Mouse (Mus musculus) embryonic facial prominence, embryonic 15.5 days (tissue): ENCODE measurements around the gene Rwdd1. TPM values are rescaled to one million over a fixed set of nuclear protein-coding genes. Genes with fewer than 3 reads are reported as not detected.
"Not testable (repeated sequence)": the region's sequence is repeated elsewhere in the genome, so short reads cannot be mapped to it uniquely, and the experiment has no call there.

Experiments used
- ATAC-seq: fragments of 200-750 bp; cut with Nextera tagmentation; 2 replicates; pipeline ENCODE4 v1.8.0; 2017; ENCODE audit warnings: low read depth, moderate TSS enrichment; ENCODE audit not compliant: insufficient number of reproducible peaks, low FRiP score, low TSS enrichment
- H3K27ac ChIP-seq: fragments of 300-500 bp; sonication (generic); replicated peaks from 2 replicates; pipeline ENCODE4 v1.5.1; 2015; ENCODE audit warnings: mild to moderate bottlenecking, inconsistent platforms
- H3K27me3 ChIP-seq: fragments of 300-500 bp; sonication (generic); 2 replicates; pipeline ENCODE4 v1.6.1; 2015; ENCODE audit warnings: inconsistent platforms
- H3K36me3 ChIP-seq: fragments of 300-500 bp; sonication (generic); 2 replicates; pipeline ENCODE4 v1.6.1; 2015; ENCODE audit warnings: mild to moderate bottlenecking, inconsistent platforms
- H3K4me1 ChIP-seq: fragments of 300-500 bp; sonication (generic); 2 replicates; pipeline ENCODE4 v1.6.1; 2015; ENCODE audit warnings: inconsistent platforms
- H3K4me2 ChIP-seq: fragments of 300-500 bp; sonication (generic); replicated peaks from 2 replicates; pipeline ENCODE4 v1.6.1; 2015; ENCODE audit warnings: mild to moderate bottlenecking, inconsistent platforms
- H3K4me3 ChIP-seq: fragments of 300-500 bp; sonication (generic); replicated peaks from 2 replicates; pipeline ENCODE4 v1.5.1; 2015; ENCODE audit warnings: mild to moderate bottlenecking, inconsistent platforms
- H3K9ac ChIP-seq: fragments of 300-500 bp; sonication (generic); 2 replicates; pipeline ENCODE4 v1.6.1; 2015; ENCODE audit warnings: inconsistent platforms
- H3K9me3 ChIP-seq: fragments of 300-500 bp; sonication (generic); replicated peaks from 2 replicates; pipeline ENCODE4 v1.6.1; 2016; ENCODE audit warnings: inconsistent platforms
- WGBS: fragments of 180-500 bp; shearing (Covaris S2); methylation state at CpG from one replicate; pipeline ENCODE4 v1.1.7; 2015; 5-methylcytosine and 5-hydroxymethylcytosine counted together
- polyA plus RNA-seq: library from polyadenylated mRNA; unstranded; fragments of >200 nt; fragmentation: Nextera tagmentation; extraction: Ambion mirVana; gene quantifications from 2 replicates; pipeline ENCODE4 v1.2.1, GENCODE M21; 2015

Rwdd1 gene
- polyA plus RNA-seq, 1 experiment from 2014 or later = 113 TPM

- no peak for ATAC-seq
- H3K36me3 ChIP-seq = peaks cover 65% of the 10 kb centered on the region
- H3K9ac ChIP-seq = no peak overlapping the region
- H3K4me2 ChIP-seq = no peak overlapping the region
- H3K4me1 ChIP-seq = no peaks in the 10 kb centered on the region
- no peaks in the 10 kb centered on the region for H3K9me3 ChIP-seq
- H3K27ac ChIP-seq = no peak overlapping the region
- no peak overlapping the region for H3K4me3 ChIP-seq
- no peaks in the 10 kb centered on the region for H3K27me3 ChIP-seq
Measured at GRCm38 (mm10) chr10:33998397-33998796, 21.0 kb downstream of the Rwdd1 start.

GRCm38 (mm10) chr10:33996686-33997085 lies 22.7 kb downstream of the Rwdd1 start:
- H3K27ac ChIP-seq, H3K4me1 ChIP-seq, H3K27me3 ChIP-seq, H3K4me3 ChIP-seq, ATAC-seq, H3K9ac ChIP-seq, H3K4me2 ChIP-seq, H3K9me3 ChIP-seq: not testable (repeated sequence)
- peaks cover 68% of the 10 kb centered on the region for H3K36me3 ChIP-seq
- WGBS = 90% methylated on average over 6 of the region's 8 CpGs

DNA sequence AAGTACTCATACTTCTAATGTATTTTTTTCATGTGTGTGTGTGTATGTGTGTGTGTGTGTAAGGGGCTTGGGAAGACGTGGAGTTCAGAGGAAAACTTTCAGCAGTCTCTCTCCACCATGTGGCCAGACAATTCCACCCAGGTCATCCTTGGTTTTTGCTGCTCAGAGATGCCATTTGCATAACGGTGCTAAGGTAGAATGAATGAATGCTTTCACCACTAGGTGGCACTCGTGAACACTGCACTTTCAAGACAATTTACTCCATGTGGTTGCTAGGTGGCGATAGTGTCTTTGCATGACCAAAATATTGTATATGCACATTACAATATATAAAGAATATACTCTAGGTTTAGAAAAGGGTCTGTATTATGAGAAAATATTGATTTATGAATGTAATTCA lies 32.7 kb downstream of the Rwdd1 start:
- 13% methylated on average over 4 of the region's 4 CpGs for WGBS
- Histone ChIP-seq H3K4me1 (no peaks in the 10 kb centered on the region), H3K9ac (no peak overlapping the region), H3K27me3 (no peaks in the 10 kb centered on the region), H3K4me2 (no peak overlapping the region), H3K9me3 (no peaks in the 10 kb centered on the region), H3K36me3 (peaks cover 7% of the 10 kb centered on the region; the same call in 1 of the 2 replicates), H3K27ac (no peak overlapping the region), H3K4me3 (no peak overlapping the region)
- ATAC-seq = no peak

DNA sequence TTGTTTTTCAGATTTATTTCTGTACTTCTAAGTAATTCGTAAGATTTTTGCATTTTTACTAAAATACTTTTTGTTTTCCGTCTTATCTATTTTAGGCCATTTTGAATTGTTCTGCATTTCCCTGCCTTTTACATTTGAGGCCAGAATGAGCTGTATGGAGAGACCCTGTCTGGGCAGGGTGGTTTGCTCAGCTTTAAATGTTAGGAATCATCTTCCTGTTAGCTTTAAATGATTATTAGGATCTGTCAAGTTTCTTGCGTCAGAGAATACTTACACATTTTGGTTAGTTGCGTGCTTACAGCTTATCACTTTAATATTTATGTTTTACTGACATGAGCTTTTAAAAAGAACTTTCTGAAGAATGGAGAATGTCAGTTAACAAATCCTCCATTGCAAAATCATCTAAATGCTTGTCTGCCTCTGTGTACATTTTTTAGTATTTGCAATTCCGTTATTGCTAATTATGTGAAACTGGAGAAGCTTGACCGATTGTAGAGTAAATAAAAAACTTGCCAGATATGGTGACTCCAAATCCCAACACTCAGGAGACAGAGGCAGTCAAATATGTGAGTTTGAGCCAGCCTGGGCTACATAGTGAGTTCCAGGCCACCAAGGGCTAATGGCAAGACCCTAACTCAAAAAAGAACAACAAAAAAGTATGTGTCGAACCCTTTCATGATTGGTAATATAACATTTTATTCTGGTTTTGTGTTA lies 44.5 kb downstream of the Rwdd1 start:
- Histone ChIP-seq H3K4me3 (no peak overlapping the region), H3K27ac (no peak overlapping the region), H3K9ac (no peak overlapping the region), H3K4me2 (no peak overlapping the region), H3K9me3 (no peaks in the 10 kb centered on the region; the same call in 1 of the 2 replicates), H3K27me3 (no peaks in the 10 kb centered on the region), H3K36me3 (no peaks in the 10 kb centered on the region), H3K4me1 (no peaks in the 10 kb centered on the region)
- WGBS = 83% methylated on average over 7 of the region's 7 CpGs
- ATAC-seq = no peak

DNA sequence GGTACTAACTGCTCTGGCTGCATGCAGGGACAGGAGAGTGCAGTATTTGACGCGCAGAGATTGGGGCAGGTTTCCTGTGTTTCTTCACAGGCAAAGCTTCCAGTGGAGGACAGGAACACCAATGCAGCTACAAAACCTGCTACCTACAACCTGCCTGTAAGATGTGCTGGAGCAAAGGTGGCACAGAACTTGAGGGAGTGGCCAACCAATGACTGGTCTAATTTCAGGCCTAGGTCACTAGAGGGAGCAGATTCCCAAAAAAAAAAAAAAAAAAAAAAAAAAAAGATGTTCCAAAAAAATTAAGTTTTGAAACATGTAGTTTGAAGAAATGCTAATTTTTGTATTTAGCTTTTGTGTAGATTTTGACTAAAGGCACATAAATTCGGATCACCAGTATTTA lies 66.9 kb downstream of the Rwdd1 start:
- H3K4me2 ChIP-seq = no peak overlapping the region
- H3K36me3 ChIP-seq = 0 out of 2 replicates have a peak, but pooled peaks cover 3% of the 10 kb centered on the region
- no peak overlapping the region for H3K4me3 ChIP-seq
- 75% methylated on average over 3 of the region's 3 CpGs for WGBS
- no peak overlapping the region for H3K27ac ChIP-seq
- no peak overlapping the region for H3K9ac ChIP-seq
- no peaks in the 10 kb centered on the region for H3K9me3 ChIP-seq
- H3K27me3 ChIP-seq = no peaks in the 10 kb centered on the region
- no peak for ATAC-seq
- peaks cover 4% of the 10 kb centered on the region; the same call in 1 of the 2 replicates for H3K4me1 ChIP-seq

- ATAC-seq = peak; percentile 92
- H3K9ac ChIP-seq = peak within 1 kb of the TSS; percentile 81
- H3K27ac ChIP-seq = peak within 1 kb of the TSS; percentile 88
- H3K36me3 ChIP-seq = 0 out of 2 replicates have a peak, but pooled peaks cover 3% of the 10 kb centered on the region
- H3K4me2 ChIP-seq = peak within 1 kb of the TSS; percentile 61
- no peaks in the 10 kb centered on the region for H3K27me3 ChIP-seq
- WGBS = 2% methylated on average over 42 of the region's 42 CpGs
- peak within 1 kb of the TSS; percentile 86 for H3K4me3 ChIP-seq
- no peaks in the 10 kb centered on the region for H3K9me3 ChIP-seq
- peaks cover 4% of the 10 kb centered on the region; the same call in 1 of the 2 replicates for H3K4me1 ChIP-seq
Measured at GRCm38 (mm10) chr10:33950803-33951583, 68.4 kb downstream of the Rwdd1 start, which contains the start of gene Zup1. Zup1 (minus strand) TSS chr10:33951269.

Other genes with a start within 250 kb of the Rwdd1 start
- not detected in 2 replicates for gene Sult3a2, start 232.9 kb downstream of the Rwdd1 start, polyA plus RNA-seq
- gene Sult3a1, start 161.9 kb downstream of the Rwdd1 start, polyA plus RNA-seq = not detected in 2 replicates
- gene Rsph4a, start 114.5 kb downstream of the Rwdd1 start, polyA plus RNA-seq = 1.6 and 3.3 TPM in 2 replicates
- gene Zup1, start 68.4 kb downstream of the Rwdd1 start, polyA plus RNA-seq = 20.9 and 22.9 TPM in 2 replicates
- not detected in 2 replicates for gene Trappc3l, start 18.0 kb upstream of the Rwdd1 start, polyA plus RNA-seq
- 0.43 and 0.98 TPM in 2 replicates for gene Calhm4, start 24.7 kb upstream of the Rwdd1 start, polyA plus RNA-seq
- 1.7 and 1.9 TPM in 2 replicates for gene Calhm5, start 76.9 kb upstream of the Rwdd1 start, polyA plus RNA-seq
- 1.4 and 1.9 TPM in 2 replicates for gene Calhm6, start 108.4 kb upstream of the Rwdd1 start, polyA plus RNA-seq
- 32.8 and 35.0 TPM in 2 replicates for gene Dse, start 188.1 kb upstream of the Rwdd1 start, polyA plus RNA-seq